Mouse (Mus musculus): ENCODE measurements around the gene Riok1.

The Riok1 gene

DNA sequence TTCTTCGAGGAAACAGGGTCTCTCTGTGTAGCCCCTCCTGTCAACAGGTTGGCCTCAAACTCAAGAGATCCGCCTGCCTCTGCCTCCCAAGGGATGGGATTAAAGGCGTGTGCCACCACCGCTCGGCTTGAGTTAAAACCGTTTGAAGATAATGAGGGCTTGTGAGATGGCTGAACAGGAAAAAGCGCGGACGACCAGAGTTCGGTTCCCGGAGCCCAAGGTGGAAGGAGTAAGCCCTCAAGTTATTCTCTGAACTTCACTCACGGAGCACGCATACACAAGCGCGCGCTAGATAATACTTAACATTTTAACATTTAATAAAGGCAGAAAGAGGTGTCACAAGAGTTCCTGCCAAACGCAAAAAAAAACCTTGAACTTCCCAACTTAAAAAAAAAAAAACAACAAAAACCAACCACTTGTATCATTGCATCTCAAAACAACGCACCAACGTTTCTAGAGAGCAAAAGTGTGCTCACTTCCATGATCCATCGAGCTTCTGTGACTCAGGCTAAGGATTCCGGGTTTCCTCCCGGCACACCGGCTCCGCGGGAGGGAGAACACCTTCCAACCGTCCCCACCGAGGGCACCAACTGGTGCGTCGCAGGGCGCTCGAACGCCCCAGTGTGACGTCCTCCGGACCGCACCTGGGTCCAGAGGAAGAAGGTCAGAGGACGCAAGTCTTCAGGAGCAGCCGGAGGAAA, at the start of gene Riok1:
Gene Riok1 (plus strand): TSS at position 653 of the 701 bp plus-strand sequence.
- DNase-seq (ENCODE audit: low spot score): no peak

DNA sequence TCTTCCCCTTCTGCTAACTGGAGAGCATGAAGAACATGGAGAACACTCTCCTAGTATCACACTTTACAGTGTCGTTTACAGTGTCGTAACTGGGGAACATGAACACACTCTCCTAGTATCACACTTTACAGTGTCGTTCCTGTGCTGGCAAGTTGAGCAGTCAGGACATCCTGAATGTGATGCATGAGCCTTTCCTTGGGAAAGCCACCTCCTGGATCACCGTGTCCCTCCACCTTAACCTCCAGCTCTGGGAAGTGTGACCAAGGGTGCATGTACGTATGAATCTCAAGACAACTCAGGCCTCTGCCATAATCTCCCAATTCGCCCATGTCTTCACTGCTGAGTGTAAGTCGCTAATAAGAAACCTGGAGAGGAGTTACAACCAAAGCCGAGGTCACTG, 47.1 kb upstream of the Riok1 start:
- DNase-seq (ENCODE audit: low spot score): no peak

GRCm38 (mm10) chr13:37992638-37993371, 44.0 kb upstream of the Riok1 start:
- DNase-seq (ENCODE audit: low spot score): peak; percentile 14

GRCm38 (mm10) chr13:37993376-37993703, 43.5 kb upstream of the Riok1 start:
- DNase-seq (ENCODE audit: low spot score): no peak

DNA sequence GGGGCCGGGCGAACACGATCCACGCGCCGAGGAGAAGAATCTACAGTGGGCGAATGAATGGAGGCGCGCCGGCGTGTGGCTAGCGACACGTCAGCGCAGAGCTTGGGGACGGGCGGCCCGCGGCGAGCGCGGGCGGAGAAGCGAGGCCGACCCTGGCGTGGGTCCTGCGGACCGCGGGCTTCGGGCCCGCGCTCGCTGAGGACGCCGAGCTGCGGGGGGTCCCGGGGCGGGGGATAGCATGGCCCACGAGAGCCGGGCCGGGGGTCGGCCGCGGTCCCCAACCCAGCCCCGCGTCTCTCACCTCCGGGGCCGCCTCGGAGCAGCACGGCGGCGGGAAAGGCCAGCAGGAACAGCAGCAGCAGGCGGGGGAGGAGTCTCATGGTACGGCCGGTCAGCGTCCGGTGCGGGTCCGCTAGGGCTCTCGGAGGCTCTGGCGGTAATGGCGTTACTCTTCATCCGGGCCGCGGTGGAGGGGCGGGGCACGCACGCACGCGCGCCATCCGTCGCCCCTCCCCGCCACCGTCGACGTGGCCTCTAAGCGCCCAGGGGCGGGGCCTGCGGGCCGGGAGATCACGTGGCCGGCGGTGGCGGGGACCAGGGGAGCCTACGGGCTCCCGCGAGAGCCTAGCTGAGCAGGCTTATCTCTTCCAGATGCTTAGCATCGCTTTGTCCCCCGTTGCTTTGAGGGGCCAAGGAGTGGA, 42.9 kb upstream of the Riok1 start, which contains the start of gene Ssr1:
Gene Ssr1 (minus strand): TSS at position 514 of the 701 bp plus-strand sequence.
- peak; percentile 93 for DNase-seq (ENCODE audit: low spot score)

GRCm38 (mm10) chr13:37994405-37994749, 42.4 kb upstream of the Riok1 start:
- DNase-seq (ENCODE audit: low spot score): no peak

DNA sequence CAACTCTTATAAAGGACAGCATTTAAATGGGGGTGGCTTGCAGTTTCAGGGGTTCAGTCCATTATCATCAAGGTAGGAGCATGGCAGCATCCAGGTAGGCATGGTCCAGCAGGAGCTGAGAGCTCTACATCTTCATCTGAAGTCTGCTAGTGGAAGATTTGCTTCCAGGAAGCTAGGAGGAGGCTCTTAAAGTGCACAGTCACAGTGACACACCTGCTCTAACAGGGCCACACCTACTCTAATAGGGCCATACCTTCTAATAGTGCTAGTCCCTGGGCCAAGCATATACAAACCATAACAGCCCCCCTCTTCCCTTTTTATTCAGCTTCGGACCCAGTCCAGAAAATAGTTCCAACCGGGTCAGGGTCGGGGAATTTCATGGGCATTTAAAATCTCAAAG, 37.1 kb upstream of the Riok1 start:
- DNase-seq (ENCODE audit: low spot score): no peak

GRCm38 (mm10) chr13:38002461-38002860, 34.3 kb upstream of the Riok1 start:
- no peak for DNase-seq (ENCODE audit: low spot score)

DNA sequence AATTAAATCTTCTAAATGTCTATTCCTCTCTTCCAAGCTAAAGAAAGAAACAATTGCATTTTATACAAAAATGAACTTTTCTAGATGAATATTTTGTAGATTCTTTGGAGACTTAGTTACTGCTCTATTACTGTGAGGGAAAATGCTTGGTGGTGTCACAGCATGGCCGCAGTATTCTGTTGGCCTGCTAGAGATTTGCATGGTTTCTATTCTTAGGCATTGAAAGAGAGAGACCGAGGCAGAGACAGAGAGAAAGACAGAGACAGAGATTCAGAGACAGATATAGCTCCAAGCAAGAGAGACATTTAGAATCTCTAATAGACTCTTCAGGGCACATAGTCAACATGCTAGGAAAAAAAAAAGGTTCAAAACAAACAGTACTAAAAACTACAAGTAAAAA, 28.8 kb upstream of the Riok1 start:
- DNase-seq (ENCODE audit: low spot score): no peak

- peak; percentile 48 for DNase-seq (ENCODE audit: low spot score)
These were observed 26.9 kb upstream of the Riok1 start for GRCm38 (mm10) chr13:38009721-38010408.

DNA sequence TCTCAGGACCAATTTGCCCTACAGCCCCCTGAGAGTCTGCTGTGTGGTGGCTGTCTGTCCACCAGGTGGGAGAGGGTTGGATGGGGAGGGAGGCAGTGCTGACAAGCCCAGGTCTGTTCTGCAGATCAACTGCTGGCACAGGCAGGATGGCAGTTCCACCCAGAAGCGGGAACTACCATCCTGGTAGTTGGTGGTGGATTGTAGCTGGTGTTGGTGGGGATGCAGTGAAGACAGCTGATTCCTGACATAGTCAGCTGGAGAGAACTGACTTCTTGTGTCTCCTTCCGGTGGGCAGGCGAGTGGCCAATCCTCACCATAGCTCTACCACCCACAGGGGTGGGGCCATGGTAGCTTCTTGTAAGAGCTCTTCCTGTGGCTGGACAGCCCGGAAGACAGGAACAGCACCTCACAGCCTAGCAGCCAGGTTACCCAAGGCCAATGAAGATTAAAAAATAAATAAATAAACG, 26.3 kb upstream of the Riok1 start:
- peak; percentile 52 for DNase-seq (ENCODE audit: low spot score)

- DNase-seq (ENCODE audit: low spot score): no peak
These were observed 24.4 kb upstream of the Riok1 start for GRCm38 (mm10) chr13:38012436-38012835.

DNA sequence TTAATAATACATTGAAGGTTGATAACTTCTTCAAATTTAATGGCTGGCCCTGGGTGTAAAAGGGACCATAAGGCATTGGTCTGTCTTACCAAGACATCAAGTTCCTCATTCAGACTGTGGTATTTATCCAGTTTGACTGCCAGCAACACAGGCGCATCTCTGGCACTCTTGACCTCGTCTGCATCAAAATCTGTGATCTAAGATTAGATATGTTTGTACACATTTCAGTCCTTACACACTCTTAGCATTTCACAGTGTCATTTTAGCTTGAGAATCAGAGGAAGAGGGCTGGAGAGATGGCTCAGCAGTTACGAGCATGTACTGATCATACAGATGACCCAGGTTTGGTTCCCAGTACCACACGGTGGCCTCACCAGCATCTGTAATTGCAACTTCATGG, 21.2 kb upstream of the Riok1 start:
- no peak for DNase-seq (ENCODE audit: low spot score)

GRCm38 (mm10) chr13:38018791-38019190, 18.0 kb upstream of the Riok1 start:
- no peak for DNase-seq (ENCODE audit: low spot score)

DNA sequence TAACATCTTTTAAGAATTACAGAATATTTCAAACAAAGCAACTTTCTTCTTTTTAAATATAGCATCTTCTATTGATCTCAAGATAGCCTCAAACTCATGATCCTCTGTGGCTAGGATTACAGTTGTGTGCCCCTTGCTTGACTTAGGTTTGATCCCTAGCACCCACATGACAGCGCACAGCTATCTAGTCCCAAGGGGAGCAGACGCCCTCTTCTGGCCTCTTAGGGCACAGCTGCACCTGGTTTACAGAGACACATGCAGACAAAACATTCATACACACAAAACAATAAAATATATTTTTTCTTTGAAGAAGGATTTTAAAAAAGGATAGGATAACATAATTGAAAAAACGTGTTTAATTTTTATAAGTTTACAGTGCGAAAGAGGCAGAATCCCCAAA, 10.9 kb upstream of the Riok1 start:
- DNase-seq (ENCODE audit: low spot score): no peak

GRCm38 (mm10) chr13:38027618-38028248, 9.1 kb upstream of the Riok1 start:
- no peak for DNase-seq (ENCODE audit: low spot score)

DNA sequence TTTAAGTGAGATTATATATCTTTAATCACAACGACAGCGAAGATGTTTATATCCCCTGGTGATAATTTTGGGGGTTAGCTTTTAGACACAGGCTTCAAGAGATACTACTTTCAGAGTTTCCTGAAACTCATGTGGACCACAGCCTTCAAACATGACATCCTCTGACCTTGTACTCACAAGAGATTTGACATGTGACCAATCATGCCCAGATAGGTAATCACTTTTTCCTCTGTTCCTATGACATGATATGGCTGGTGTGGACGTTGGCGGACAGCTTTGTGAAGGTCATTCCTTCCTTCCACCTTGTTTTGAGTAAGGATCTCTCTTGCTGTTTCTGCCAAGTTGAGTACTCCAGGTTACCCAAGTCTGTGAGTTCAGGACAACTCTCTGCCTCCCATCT, 8.4 kb upstream of the Riok1 start:
- no peak for DNase-seq (ENCODE audit: low spot score)

GRCm38 (mm10) chr13:38037044-38037687, 371 bp downstream of the Riok1 start, which contains the start of gene Cage1:
Gene Cage1 (minus strand): TSS chr13:38037069.
- DNase-seq (ENCODE audit: low spot score): peak; percentile 97

- DNase-seq (ENCODE audit: low spot score): peak; percentile 8
These were observed 1.0 kb downstream of the Riok1 start for GRCm38 (mm10) chr13:38037811-38038210.

DNA sequence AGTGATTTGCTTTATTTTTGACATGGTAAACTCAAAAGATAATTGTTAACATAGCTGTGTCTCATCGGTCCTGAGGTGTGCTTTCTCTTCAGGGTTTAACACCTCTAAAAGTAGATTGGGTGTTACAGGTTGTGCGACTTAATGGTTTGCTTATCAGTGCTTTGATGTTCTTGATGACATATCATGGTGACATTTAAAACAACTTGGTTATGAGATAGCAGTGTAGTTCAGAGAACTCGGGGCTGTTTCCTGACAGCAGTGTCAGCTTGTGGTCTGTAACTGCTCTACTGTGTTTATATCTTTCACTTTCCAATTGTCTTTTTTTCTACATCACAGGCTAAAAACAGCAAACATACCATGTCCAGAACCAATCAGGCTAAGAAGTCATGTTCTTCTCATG, 13.1 kb downstream of the Riok1 start:
- DNase-seq (ENCODE audit: low spot score): no peak

DNA sequence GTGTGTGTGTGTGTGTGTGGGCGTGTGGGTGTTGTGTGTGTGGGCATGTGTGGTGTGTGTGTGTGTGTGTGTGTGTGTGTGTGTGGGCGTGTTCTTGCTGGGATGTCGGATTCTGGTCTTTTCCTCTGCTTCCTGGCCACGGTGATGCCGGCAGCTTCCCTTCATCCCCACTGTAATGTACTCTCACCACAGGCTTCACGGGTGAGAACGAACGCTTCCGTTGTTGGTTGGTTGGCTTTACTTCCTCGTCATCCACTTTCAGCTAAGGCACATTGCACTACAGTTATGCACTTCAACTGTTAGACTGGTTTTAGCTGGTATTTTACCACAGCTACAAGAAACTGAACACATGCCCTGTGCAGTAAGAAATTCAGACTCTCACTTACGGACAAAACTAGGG, 25.9 kb downstream of the Riok1 start:
- no peak for DNase-seq (ENCODE audit: low spot score)
